Mouse (Mus musculus) G1E (cell line): ENCODE results near the gene Acss2.

Source experiments
- CTCF ChIP-seq: IDR thresholded peaks from 2 replicates; pipeline ENCODE4 v1.5.1; 2012; ENCODE audit warnings: low read depth, low read length, inconsistent platforms, mixed read lengths
- GATA1 ChIP-seq: IDR thresholded peaks from 2 replicates; pipeline ENCODE4 v1.6.1; 2012; ENCODE audit warnings: borderline replicate concordance, low read length, inconsistent platforms, mixed read lengths
- POLR2AphosphoS5 ChIP-seq: IDR thresholded peaks from 2 replicates; pipeline ENCODE4 v1.6.1; 2012; ENCODE audit warnings: low read depth, low read length, inconsistent platforms; ENCODE audit not compliant: insufficient replicate concordance
- TAL1 ChIP-seq: conservative IDR thresholded peaks from 2 replicates; pipeline ENCODE4 v1.6.1; 2012; ENCODE audit warnings: low read depth, low read length, inconsistent platforms, mixed read lengths

GRCm38 (mm10) chr2:155554426-155554985 is 36.8 kb downstream of the Acss2 start:
- no peak for TF ChIP-seq CTCF
- no peak for TF ChIP-seq POLR2AphosphoS5
- TF ChIP-seq GATA1, result no peak
- TF ChIP-seq TAL1, result no peak
